Mouse (Mus musculus) embryonic facial prominence, embryonic 11.5 days (tissue): ENCODE measurements around the gene Arhgap25. TPM values are rescaled to one million over a fixed set of nuclear protein-coding genes. Genes with fewer than 3 reads are reported as not detected.

Experiments used
- ATAC-seq: fragments of 200-750 bp; cut with Nextera tagmentation; replicated peaks from 2 replicates; pipeline ENCODE4 v1.8.0; 2017; ENCODE audit warnings: low read depth; ENCODE audit not compliant: insufficient number of reproducible peaks, low FRiP score, low TSS enrichment
- DNase-seq: peaks from one replicate; pipeline ENCODE4 v3.0.0-alpha.2; 2015; ENCODE audit warnings: low spot score
- H3K27ac ChIP-seq: fragments of 300-500 bp; sonication (generic); replicated peaks from 2 replicates; pipeline ENCODE4 v1.5.1; 2014; ENCODE audit warnings: mild to moderate bottlenecking, low read depth, low read length, control low read depth
- H3K27me3 ChIP-seq: fragments of 300-500 bp; sonication (generic); 2 replicates; pipeline ENCODE4 v1.6.1; 2014; ENCODE audit warnings: mild to moderate bottlenecking, low read length, moderate library complexity, mixed read lengths; ENCODE audit not compliant: control insufficient read depth, insufficient read depth
- H3K36me3 ChIP-seq: fragments of 300-500 bp; sonication (generic); replicated peaks from 2 replicates; pipeline ENCODE4 v1.6.1; 2014; ENCODE audit warnings: low read depth, mild to moderate bottlenecking, low read length, moderate library complexity, mixed read lengths; ENCODE audit not compliant: control insufficient read depth, insufficient read depth
- H3K4me1 ChIP-seq: fragments of 300-500 bp; sonication (generic); 2 replicates; pipeline ENCODE4 v1.6.1; 2014; ENCODE audit warnings: low read length, mixed read lengths; ENCODE audit not compliant: control insufficient read depth, insufficient read depth
- H3K4me2 ChIP-seq: fragments of 300-500 bp; sonication (generic); 2 replicates; pipeline ENCODE4 v1.6.1; 2014; ENCODE audit warnings: low read depth, mild to moderate bottlenecking, control low read depth, low read length, moderate library complexity
- H3K4me3 ChIP-seq: fragments of 300-500 bp; sonication (generic); 2 replicates; pipeline ENCODE4 v1.5.1; 2014; ENCODE audit warnings: low read depth, low read length, control low read depth
- H3K9ac ChIP-seq: fragments of 300-500 bp; sonication (generic); replicated peaks from 2 replicates; pipeline ENCODE4 v1.6.1; 2014; ENCODE audit warnings: mild to moderate bottlenecking, control low read depth, low read length
- H3K9me3 ChIP-seq: fragments of 300-500 bp; sonication (generic); replicated peaks from 2 replicates; pipeline ENCODE4 v1.6.1; 2016; ENCODE audit warnings: mild to moderate bottlenecking, low read length, inconsistent platforms, mixed read lengths; ENCODE audit not compliant: control insufficient read depth
- WGBS: fragments of 180-500 bp; shearing (Covaris S2); extraction: QIAGEN DNeasy Blood & Tissue Kit; methylation state at CpG from one replicate; pipeline ENCODE4 v1.1.7; 2014; 5-methylcytosine and 5-hydroxymethylcytosine counted together
- polyA plus RNA-seq: library from polyadenylated mRNA; unstranded; fragments of >200 nt; fragmentation: Nextera tagmentation; extraction: Ambion mirVana; gene quantifications from 2 replicates; pipeline ENCODE4 v1.2.1, GENCODE M21; 2014

The Arhgap25 gene
- polyA plus RNA-seq, 1 experiment from 2014 or later = 3.9 TPM

- Histone ChIP-seq H3K4me1 (no peaks in the 10 kb centered on the region), H3K9ac (no peak overlapping the region), H3K36me3 (no peaks in the 10 kb centered on the region), H3K27ac (no peak overlapping the region), H3K27me3 (no peaks in the 10 kb centered on the region), H3K9me3 (no peaks in the 10 kb centered on the region), H3K4me3 (no peak overlapping the region), H3K4me2 (no peak overlapping the region)
- DNase-seq (no peak), ATAC-seq (no peak)
- 83% methylated on average over 7 of the region's 7 CpGs for WGBS
Observed at GRCm38 (mm10) chr6:87500696-87501095, 32.4 kb downstream of the Arhgap25 start.

- WGBS = 43% methylated on average over 6 of the region's 6 CpGs
Observed at GRCm38 (mm10) chr6:87499791-87500190, 33.3 kb downstream of the Arhgap25 start.

GRCm38 (mm10) chr6:87496143-87496542 lies 36.9 kb downstream of the Arhgap25 start:
- no peak overlapping the region for H3K27ac ChIP-seq
- DNase-seq (no peak), ATAC-seq (no peak)
- no peaks in the 10 kb centered on the region for H3K27me3 ChIP-seq
- no peak overlapping the region for H3K4me2 ChIP-seq
- no peaks in the 10 kb centered on the region for H3K36me3 ChIP-seq
- H3K4me1 ChIP-seq = no peaks in the 10 kb centered on the region
- H3K9ac ChIP-seq = no peak overlapping the region
- H3K9me3 ChIP-seq = no peaks in the 10 kb centered on the region
- H3K4me3 ChIP-seq = no peak overlapping the region
- 72% methylated on average over 9 of the region's 9 CpGs for WGBS

More at GRCm38 (mm10) chr6:87499791-87500190, 33.3 kb downstream of the Arhgap25 start:
- Histone ChIP-seq H3K27ac (no peak overlapping the region), H3K9me3 (no peaks in the 10 kb centered on the region), H3K4me3 (no peak overlapping the region), H3K27me3 (no peaks in the 10 kb centered on the region), H3K4me2 (no peak overlapping the region), H3K36me3 (no peaks in the 10 kb centered on the region), H3K4me1 (no peaks in the 10 kb centered on the region), H3K9ac (no peak overlapping the region)
- DNase-seq (no peak), ATAC-seq (no peak)

- H3K9ac ChIP-seq = no peak overlapping the region
- 71% methylated on average over 9 of the region's 9 CpGs for WGBS
- H3K36me3 ChIP-seq = no peaks in the 10 kb centered on the region
- no peaks in the 10 kb centered on the region for H3K4me1 ChIP-seq
- H3K27ac ChIP-seq = no peak overlapping the region
- no peaks in the 10 kb centered on the region for H3K27me3 ChIP-seq
- no peak overlapping the region for H3K4me3 ChIP-seq
- H3K4me2 ChIP-seq = no peak overlapping the region
- DNase-seq = no peak
- H3K9me3 ChIP-seq = no peaks in the 10 kb centered on the region
- ATAC-seq = no peak
Observed at GRCm38 (mm10) chr6:87494339-87494738, 38.7 kb downstream of the Arhgap25 start.

GRCm38 (mm10) chr6:87487657-87488426 lies 45.2 kb downstream of the Arhgap25 start:
- WGBS = 62% methylated on average over 6 of the region's 6 CpGs
- ATAC-seq = no peak
- H3K4me1 ChIP-seq = no peaks in the 10 kb centered on the region
- no peaks in the 10 kb centered on the region for H3K27me3 ChIP-seq
- no peaks in the 10 kb centered on the region for H3K36me3 ChIP-seq
- H3K9me3 ChIP-seq = no peaks in the 10 kb centered on the region
- DNase-seq = no peak
- no peak overlapping the region for H3K4me3 ChIP-seq
- no peak overlapping the region for H3K27ac ChIP-seq
- H3K9ac ChIP-seq = no peak overlapping the region
- H3K4me2 ChIP-seq = no peak overlapping the region

GRCm38 (mm10) chr6:87484806-87485205 lies 48.3 kb downstream of the Arhgap25 start:
- Histone ChIP-seq H3K4me3 (no peak overlapping the region), H3K9me3 (no peaks in the 10 kb centered on the region), H3K9ac (no peak overlapping the region), H3K36me3 (no peaks in the 10 kb centered on the region), H3K4me2 (no peak overlapping the region), H3K4me1 (no peaks in the 10 kb centered on the region), H3K27me3 (no peaks in the 10 kb centered on the region), H3K27ac (no peak overlapping the region)
- 73% methylated on average over 5 of the region's 5 CpGs for WGBS
- DNase-seq (no peak), ATAC-seq (no peak)

GRCm38 (mm10) chr6:87483900-87484289 lies 49.2 kb downstream of the Arhgap25 start:
- Histone ChIP-seq H3K4me1 (no peaks in the 10 kb centered on the region), H3K27me3 (no peaks in the 10 kb centered on the region), H3K9ac (no peak overlapping the region), H3K9me3 (no peaks in the 10 kb centered on the region), H3K27ac (no peak overlapping the region), H3K4me2 (no peak overlapping the region), H3K36me3 (no peaks in the 10 kb centered on the region), H3K4me3 (no peak overlapping the region)
- 59% methylated on average over 3 of the region's 3 CpGs for WGBS
- DNase-seq = no peak
- no peak for ATAC-seq

GRCm38 (mm10) chr6:87483224-87483899 lies 49.7 kb downstream of the Arhgap25 start:
- no peaks in the 10 kb centered on the region for H3K27me3 ChIP-seq
- no peaks in the 10 kb centered on the region for H3K9me3 ChIP-seq
- H3K4me3 ChIP-seq = no peak overlapping the region
- no peaks in the 10 kb centered on the region for H3K36me3 ChIP-seq
- ATAC-seq (no peak), DNase-seq (no peak)
- H3K4me2 ChIP-seq = no peak overlapping the region
- no peak overlapping the region for H3K27ac ChIP-seq
- no peaks in the 10 kb centered on the region for H3K4me1 ChIP-seq
- H3K9ac ChIP-seq = no peak overlapping the region
- 60% methylated on average over 12 of the region's 12 CpGs for WGBS
